Mouse (Mus musculus): ENCODE results near the gene Cnnm2. TPM values are rescaled to one million over a fixed set of nuclear protein-coding genes. Genes with fewer than 3 reads are reported as not detected.

Gene Cnnm2
- polyA plus RNA-seq, 1 experiment from 2014 or later, result 2.4 TPM

- Histone ChIP-seq H3K27me3 (replicated peaks; ENCODE audit: insufficient read depth, low read length) (no peaks in the 10 kb centered on the region), H3K36me3 (ENCODE audit: insufficient read depth, low read length) (no peaks in the 10 kb centered on the region), H3K27ac (ENCODE audit: low read length) (no peak overlapping the region), H3K4me1 (ENCODE audit: insufficient read depth, low read depth, low read length) (peaks cover 3% of the 10 kb centered on the region), H3K9ac (replicated peaks; ENCODE audit: low read depth) (no peak overlapping the region), H3K9me3 (ENCODE audit: low read length) (no peaks in the 10 kb centered on the region), H3K4me2 (replicated peaks; ENCODE audit: low read depth, low read length) (no peak overlapping the region), H3K4me3 (ENCODE audit: low read depth, low read length) (no peak overlapping the region)
- no peak for TF ChIP-seq CTCF (IDR thresholded peaks at IDR 0.05)
- no peak for TF ChIP-seq EP300 (IDR thresholded peaks at IDR 0.05)
- ATAC-seq (no peak), DNase-seq (ENCODE audit: low spot score) (no peak)
- WGBS, result 60% methylated on average over 9 of the region's 9 CpGs
Measured at GRCm38 (mm10) chr19:46849443-46849997, 88.1 kb downstream of the Cnnm2 start.

DNA sequence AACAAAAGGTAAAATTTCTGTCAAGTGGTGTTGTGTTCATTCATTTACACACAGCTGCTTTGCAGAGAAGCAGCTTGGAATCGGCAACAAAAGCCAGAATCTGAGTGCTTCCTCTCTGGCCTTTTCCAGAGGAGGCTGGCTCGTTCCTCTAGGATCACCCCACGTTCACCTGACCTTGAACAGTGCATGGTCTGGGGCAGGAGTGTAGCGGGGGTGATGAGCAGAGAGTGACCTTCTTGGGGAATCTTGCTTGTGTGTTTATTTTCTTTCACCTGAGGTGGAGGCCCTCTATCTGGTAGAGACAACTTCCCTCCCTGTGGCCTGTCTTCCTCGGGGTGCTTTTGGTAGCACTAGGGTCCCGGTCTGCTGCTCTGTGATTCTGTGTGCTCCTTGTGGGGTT lies 94.8 kb downstream of the Cnnm2 start:
- ATAC-seq (no peak), DNase-seq (ENCODE audit: low spot score) (no peak)
- Histone ChIP-seq H3K9ac (replicated peaks; ENCODE audit: low read depth) (no peak overlapping the region), H3K27me3 (replicated peaks; ENCODE audit: insufficient read depth, low read length) (no peaks in the 10 kb centered on the region), H3K36me3 (ENCODE audit: insufficient read depth, low read length) (no peaks in the 10 kb centered on the region), H3K4me2 (replicated peaks; ENCODE audit: low read depth, low read length) (no peak overlapping the region), H3K27ac (ENCODE audit: low read length) (no peak overlapping the region), H3K9me3 (ENCODE audit: low read length) (no peaks in the 10 kb centered on the region), H3K4me1 (ENCODE audit: insufficient read depth, low read depth, low read length) (no peaks in the 10 kb centered on the region), H3K4me3 (ENCODE audit: low read depth, low read length) (no peak overlapping the region)
- 31% methylated on average over 6 of the region's 6 CpGs for WGBS
- TF ChIP-seq CTCF (IDR thresholded peaks at IDR 0.05) (no peak), EP300 (IDR thresholded peaks at IDR 0.05) (no peak)

DNA sequence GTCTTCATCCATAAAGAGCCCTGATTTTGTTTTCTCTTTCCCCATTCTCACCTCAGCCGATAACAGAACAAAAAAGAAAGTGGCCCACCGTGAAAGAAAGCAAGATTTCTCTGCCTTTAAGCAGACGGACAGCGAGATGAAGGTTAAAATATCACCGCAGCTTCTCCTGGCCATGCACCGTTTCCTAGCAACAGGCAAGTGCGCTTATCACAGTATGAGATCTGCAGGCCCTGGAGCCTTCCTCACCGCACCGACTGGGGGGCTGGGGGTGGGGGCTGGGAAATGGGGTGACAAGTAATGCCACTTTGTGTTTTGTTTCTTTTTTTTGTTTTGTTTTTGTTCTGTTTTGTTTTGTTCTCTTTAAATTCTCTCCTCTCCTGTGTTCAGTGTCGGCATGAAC lies 95.4 kb downstream of the Cnnm2 start:
- H3K4me3 ChIP-seq (ENCODE audit: low read depth, low read length), result no peak overlapping the region
- no peaks in the 10 kb centered on the region for H3K9me3 ChIP-seq (ENCODE audit: low read length)
- H3K36me3 ChIP-seq (ENCODE audit: insufficient read depth, low read length), result no peaks in the 10 kb centered on the region
- H3K27ac ChIP-seq (ENCODE audit: low read length), result no peak overlapping the region
- no peak for TF ChIP-seq CTCF (IDR thresholded peaks at IDR 0.05)
- no peak for TF ChIP-seq EP300 (IDR thresholded peaks at IDR 0.05)
- H3K4me1 ChIP-seq (ENCODE audit: insufficient read depth, low read depth, low read length), result no peaks in the 10 kb centered on the region
- no peak overlapping the region for H3K9ac ChIP-seq (replicated peaks; ENCODE audit: low read depth)
- ATAC-seq, result no peak
- no peak overlapping the region for H3K4me2 ChIP-seq (replicated peaks; ENCODE audit: low read depth, low read length)
- WGBS, result 32% methylated on average over 10 of the region's 10 CpGs
- H3K27me3 ChIP-seq (replicated peaks; ENCODE audit: insufficient read depth, low read length), result no peaks in the 10 kb centered on the region
- no peak for DNase-seq (ENCODE audit: low spot score)

DNA sequence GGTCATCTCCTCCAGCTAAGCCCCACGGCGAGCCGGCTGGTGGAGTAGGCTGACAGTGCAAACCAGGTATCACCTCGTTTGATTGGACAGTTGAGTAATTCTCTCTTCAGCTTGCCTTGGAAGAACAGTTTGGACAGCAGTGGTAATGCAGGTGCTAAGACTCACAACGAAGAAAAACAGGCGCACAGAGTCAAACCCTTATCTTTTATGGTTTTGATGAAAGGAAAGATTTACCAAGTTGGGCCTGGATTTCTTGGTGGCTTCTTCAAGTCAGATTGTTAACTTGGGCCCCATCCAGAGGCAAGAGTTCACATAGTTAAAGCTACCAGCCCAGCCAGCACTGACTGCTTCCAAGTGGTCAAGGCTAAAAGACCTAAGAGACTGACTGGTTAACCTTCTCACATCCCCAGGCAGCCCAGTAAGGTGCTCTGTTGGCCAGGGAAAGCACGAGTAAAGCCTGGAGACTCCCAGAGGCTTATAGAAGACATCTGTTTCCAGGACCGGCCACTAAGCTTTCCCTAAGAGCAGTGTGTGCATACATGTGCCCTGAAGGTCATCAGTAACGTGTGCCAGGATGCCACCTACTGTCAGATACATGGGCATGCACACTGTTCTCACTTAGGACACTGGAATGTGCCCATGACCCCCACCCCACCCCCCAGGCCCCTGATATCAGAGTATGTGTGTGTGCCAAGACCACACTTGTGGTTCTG lies 96.0 kb downstream of the Cnnm2 start:
- TF ChIP-seq CTCF (IDR thresholded peaks at IDR 0.05) (peak; percentile 59), EP300 (IDR thresholded peaks at IDR 0.05) (no peak)
- H3K4me2 ChIP-seq (replicated peaks; ENCODE audit: low read depth, low read length), result no peak overlapping the region
- H3K27me3 ChIP-seq (replicated peaks; ENCODE audit: insufficient read depth, low read length), result no peaks in the 10 kb centered on the region
- no peaks in the 10 kb centered on the region for H3K36me3 ChIP-seq (ENCODE audit: insufficient read depth, low read length)
- no peaks in the 10 kb centered on the region for H3K9me3 ChIP-seq (ENCODE audit: low read length)
- no peak overlapping the region for H3K9ac ChIP-seq (replicated peaks; ENCODE audit: low read depth)
- ATAC-seq (peak; percentile 43), DNase-seq (ENCODE audit: low spot score) (no peak)
- WGBS, result 46% methylated on average over 9 of the region's 9 CpGs
- no peak overlapping the region for H3K27ac ChIP-seq (ENCODE audit: low read length)
- no peaks in the 10 kb centered on the region for H3K4me1 ChIP-seq (ENCODE audit: insufficient read depth, low read depth, low read length)
- no peak overlapping the region for H3K4me3 ChIP-seq (ENCODE audit: low read depth, low read length)

DNA sequence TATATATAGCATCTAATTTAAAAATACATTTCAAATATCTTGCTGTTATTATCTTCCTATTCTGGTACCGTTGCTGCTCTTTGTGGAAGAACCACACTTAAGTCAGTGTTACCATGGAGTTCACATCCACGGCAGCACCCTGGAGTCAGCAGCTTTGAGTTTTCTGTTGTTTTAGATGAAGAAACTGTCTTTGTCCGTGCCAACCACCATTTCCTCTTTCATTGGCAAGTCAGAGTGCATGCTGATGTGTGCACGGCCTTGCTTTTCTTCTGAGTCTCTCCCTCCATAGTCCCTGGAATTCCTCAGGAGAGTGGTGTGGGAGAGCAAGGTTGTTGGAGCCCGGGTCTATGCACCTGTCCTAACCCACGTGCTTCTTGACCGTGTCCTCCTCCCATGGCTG lies 96.8 kb downstream of the Cnnm2 start:
- H3K9ac ChIP-seq (replicated peaks; ENCODE audit: low read depth), result no peak overlapping the region
- H3K4me1 ChIP-seq (ENCODE audit: insufficient read depth, low read depth, low read length), result no peaks in the 10 kb centered on the region
- H3K4me3 ChIP-seq (ENCODE audit: low read depth, low read length), result no peak overlapping the region
- WGBS, result 73% methylated on average over 7 of the region's 7 CpGs
- TF ChIP-seq EP300 (IDR thresholded peaks at IDR 0.05) (no peak), CTCF (IDR thresholded peaks at IDR 0.05) (no peak)
- H3K27ac ChIP-seq (ENCODE audit: low read length), result no peak overlapping the region
- DNase-seq (ENCODE audit: low spot score), result no peak
- no peaks in the 10 kb centered on the region for H3K9me3 ChIP-seq (ENCODE audit: low read length)
- no peaks in the 10 kb centered on the region for H3K36me3 ChIP-seq (ENCODE audit: insufficient read depth, low read length)
- H3K27me3 ChIP-seq (replicated peaks; ENCODE audit: insufficient read depth, low read length), result no peaks in the 10 kb centered on the region
- H3K4me2 ChIP-seq (replicated peaks; ENCODE audit: low read depth, low read length), result no peak overlapping the region
- ATAC-seq, result no peak

GRCm38 (mm10) chr19:46862556-46862955 lies 101.2 kb downstream of the Cnnm2 start:
- Histone ChIP-seq H3K36me3 (ENCODE audit: insufficient read depth, low read length) (no peaks in the 10 kb centered on the region), H3K4me1 (ENCODE audit: insufficient read depth, low read depth, low read length) (no peaks in the 10 kb centered on the region), H3K27me3 (replicated peaks; ENCODE audit: insufficient read depth, low read length) (no peaks in the 10 kb centered on the region), H3K9ac (replicated peaks; ENCODE audit: low read depth) (no peak overlapping the region), H3K4me3 (ENCODE audit: low read depth, low read length) (no peak overlapping the region), H3K27ac (ENCODE audit: low read length) (no peak overlapping the region), H3K4me2 (replicated peaks; ENCODE audit: low read depth, low read length) (no peak overlapping the region), H3K9me3 (ENCODE audit: low read length) (no peaks in the 10 kb centered on the region)
- TF ChIP-seq CTCF (IDR thresholded peaks at IDR 0.05) (no peak), EP300 (IDR thresholded peaks at IDR 0.05) (no peak)
- ATAC-seq (no peak), DNase-seq (ENCODE audit: low spot score) (no peak)
- WGBS, result 20% methylated on average over 3 of the region's 3 CpGs
